Mouse (Mus musculus): ENCODE results near the gene Pkp3.

Pkp3 gene

DNA sequence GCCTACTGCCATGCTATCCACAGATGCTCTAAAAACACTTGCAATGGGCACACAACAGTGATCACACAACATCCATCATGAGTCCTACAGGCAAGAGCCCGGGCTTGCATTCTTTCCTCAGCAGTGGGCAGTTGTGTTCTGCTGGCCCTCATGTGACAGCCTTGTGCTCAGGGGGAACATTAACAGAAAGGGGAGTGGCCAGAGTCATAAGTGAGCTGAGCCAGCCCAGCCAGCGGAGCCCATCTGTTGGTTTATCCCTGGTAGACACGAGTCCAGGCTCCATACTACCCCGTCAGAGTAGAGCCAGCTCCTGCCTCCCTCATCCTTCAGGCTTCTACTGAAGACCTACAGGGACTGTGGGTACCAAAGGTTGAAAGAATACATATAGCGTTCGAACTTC lies 15.9 kb downstream of the Pkp3 start:
- in situ Hi-C loops (cut with MboI): loop anchor here (5.0 kb wide), 1 partner anchor 83 kb away; no protein-coding TSS in a partner anchor

DNA sequence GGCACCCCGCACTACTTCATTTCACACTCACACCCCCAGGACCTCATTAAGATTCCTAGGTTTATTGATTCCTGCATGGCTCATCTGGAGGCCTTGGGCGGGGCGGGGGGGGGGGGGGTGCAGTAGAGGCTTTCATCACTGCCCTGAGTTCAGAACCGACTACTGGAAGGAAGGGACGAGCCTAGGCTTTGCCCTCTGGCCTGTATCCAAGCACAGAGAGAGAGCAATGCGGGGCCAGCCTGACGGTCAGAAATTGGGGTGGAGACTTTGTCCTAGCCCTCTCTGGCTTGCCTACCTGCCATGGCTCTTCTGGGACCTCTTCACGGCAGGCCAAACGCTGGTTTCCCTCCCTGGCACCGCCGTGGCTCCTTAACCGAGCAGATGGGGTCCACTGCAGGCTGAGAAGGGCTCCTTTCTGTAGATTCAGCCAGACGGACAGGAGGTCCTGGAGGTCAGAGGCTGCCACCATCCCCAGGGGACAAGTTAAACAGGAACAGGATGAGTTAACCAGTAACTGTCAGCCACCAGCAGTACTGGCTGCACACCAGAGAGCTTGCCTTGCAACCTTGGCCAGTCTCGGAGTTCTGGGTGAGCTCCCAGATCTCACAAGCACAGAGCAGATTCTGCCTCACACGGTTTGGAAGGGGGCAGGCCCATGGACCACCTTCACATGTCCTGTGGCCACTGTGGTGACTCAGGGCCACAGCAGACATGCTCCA lies 16.6 kb downstream of the Pkp3 start:
- in situ Hi-C loops (cut with MboI): loop anchor here (5.0 kb wide), 1 partner anchor 83 kb away; no protein-coding TSS in a partner anchor

DNA sequence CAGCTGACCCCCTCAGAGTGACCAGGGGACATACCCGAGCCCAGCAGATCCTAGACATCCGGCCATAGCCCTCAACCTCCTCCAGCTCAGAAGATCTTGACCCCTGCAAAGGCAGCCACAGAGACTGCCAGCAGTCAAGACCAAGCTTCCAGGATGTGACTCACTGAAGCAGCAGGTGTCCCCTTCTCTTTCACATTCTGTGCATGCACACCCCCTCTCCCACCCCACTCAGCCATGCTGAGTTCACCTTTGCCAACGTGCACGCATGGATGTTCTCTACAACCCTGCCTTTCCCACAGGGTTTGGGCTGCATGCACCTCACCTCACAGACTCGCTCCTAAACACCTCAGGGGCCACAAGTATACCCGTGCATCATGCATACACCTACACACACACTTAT lies 18.0 kb downstream of the Pkp3 start:
- in situ Hi-C loops (cut with MboI): no loop called here

DNA sequence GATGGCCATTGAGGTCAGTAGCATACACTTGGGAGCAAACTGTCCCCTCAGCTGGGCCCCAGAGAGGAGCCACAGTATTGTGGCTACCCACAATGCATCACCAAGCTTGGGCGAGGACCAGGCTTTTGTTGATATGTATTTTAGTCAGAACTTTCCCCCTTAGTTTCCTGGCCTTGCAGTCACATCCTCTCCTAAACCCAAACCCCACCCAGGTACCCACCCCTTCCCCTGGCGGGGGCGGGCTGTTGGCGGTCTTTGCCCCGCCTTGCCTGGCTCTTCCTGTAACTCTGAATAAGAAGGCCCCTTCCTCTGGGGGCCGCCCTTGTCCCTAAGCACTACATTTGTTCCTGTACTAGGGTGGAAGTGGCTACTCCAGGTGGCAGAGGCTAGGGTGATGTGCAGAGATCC lies 18.6 kb downstream of the Pkp3 start:
- in situ Hi-C loops (cut with MboI): no loop called here

DNA sequence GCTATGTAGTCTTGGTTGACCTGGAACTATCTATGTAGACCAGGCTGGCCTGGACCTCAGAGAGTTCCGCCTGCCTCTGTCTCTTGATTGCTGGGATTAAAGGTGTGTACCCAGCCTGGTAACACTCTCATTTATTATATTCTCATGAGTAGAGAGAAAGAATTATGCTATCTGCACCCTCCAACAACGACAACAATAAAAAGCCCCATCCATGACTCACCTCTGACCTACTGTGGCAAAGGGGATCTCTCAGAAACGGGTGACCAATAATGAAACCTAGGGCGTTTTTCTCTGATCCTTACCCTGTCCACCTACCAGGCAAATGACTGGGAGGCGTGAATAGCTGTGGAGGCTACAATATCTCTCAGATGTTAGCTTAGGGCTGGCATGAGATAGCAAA lies 19.2 kb downstream of the Pkp3 start:
- in situ Hi-C loops (cut with MboI): no loop called here

- in situ Hi-C loops (cut with MboI): no loop called here
Measured at GRCm38 (mm10) chr7:141099911-141100691, 22.1 kb downstream of the Pkp3 start, which contains the start of gene Sigirr. Gene Sigirr, minus strand, starts transcription at chr7:141100572.

DNA sequence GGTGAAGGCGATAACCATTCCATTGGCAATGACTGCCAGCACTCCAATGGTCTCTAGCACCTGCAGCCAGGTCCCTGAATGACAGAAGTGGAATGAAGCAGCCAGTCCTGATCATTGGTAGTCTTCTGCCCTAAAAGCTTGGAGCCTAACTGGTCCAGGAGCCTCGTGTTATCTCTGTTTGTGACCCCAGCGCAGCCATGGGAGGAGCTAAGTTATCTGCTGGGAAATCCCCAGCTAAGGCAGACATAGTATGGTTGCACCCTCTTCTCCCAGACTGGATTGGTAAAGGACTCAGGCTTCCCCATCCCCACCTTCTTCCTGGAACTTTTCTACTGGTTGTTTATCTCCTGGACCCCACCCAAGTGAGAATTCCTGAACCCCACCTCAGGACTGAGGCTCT lies 25.1 kb downstream of the Pkp3 start:
- in situ Hi-C loops (cut with MboI): no loop called here

DNA sequence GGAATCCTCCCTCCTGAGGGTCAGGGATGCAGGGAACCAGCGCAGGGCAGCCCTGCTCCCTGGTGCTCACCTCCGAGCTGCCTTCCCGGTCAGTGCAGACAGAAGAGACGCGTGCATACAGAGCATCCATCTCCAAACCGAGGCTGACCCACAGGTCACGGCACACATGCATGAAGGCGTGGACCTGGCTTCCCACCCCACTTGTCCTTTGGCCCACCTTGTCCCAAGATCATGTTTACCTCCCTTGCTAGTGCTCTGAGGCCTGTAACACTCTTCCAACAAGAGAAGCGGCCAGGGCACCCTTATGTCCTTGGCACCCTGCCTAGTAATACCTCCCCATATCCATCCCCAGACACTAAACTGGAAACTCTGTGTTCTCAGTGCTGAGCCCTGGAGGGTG lies 37.9 kb downstream of the Pkp3 start:
- in situ Hi-C loops (cut with MboI): no loop called here

DNA sequence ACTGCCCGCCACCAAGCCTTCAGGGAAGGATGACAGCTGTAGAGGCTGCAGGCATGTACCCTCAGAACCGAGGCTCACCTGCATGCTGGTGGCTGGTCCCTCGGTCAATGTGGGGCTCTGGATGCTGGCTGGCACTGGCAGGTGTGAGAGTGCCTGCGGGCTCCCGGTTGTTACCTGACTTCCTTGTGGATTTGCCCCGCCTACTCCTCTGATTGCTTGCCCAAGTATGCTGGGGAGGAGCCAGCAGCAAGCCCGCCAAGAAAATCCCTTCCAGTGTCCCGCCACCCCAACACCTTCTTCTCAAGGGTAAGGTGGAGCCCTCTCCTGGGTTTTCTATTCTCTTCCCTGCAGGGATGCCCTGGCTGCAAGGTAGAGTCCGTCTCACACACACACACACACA lies 39.6 kb downstream of the Pkp3 start, which contains the start of gene Ano9:
Gene Ano9 (minus strand): TSS at position 171 of the 400 bp plus-strand sequence.
- in situ Hi-C loops (cut with MboI): no loop called here

DNA sequence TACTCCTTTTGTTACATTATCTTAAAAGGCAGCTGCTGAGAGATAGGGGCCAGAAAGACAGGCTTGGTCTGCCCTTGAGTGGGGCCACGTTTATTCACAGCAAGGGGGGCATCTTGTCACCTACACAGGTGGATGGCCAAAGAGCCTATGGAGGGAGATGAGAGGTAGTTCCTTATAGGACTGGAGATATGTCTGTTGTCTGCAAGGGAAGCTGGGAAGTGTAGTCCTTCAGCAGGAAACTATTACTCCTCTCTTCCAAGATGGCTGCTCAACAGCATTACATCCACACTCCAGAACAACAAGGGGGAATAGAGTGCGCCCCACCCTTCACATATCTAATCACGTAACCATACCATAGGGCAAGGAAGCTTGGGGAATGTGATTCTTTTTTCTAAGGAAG lies 41.5 kb downstream of the Pkp3 start:
- in situ Hi-C loops (cut with MboI): no loop called here

GRCm38 (mm10) chr7:141120605-141121004 lies 42.6 kb downstream of the Pkp3 start:
- in situ Hi-C loops (cut with MboI): no loop called here

GRCm38 (mm10) chr7:141121051-141121531 lies 43.1 kb downstream of the Pkp3 start:
- in situ Hi-C loops (cut with MboI): no loop called here

DNA sequence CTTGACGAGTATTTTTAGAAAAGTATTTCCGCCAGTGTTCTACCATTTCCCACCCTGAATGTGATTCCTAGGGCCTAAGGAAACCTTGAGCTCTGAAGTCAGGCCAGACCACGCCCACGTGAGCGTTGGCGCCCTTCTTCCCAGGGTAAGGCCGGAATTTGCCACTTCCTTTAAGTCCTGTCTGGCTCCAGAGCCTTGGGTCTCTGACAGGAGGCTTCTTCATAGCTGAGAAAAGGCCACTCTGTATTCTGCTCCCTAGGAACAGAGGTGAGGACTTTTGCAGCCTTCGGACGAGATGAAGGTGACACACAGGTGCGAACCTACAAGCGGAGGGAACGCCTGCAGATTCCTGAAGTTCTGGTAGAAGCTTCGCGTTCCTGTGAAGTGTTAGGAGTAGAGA lies 44.2 kb downstream of the Pkp3 start, which contains the start of gene Ptdss2:
Gene Ptdss2 (plus strand): TSS at position 138 of the 400 bp plus-strand sequence.
- in situ Hi-C loops (cut with MboI): no loop called here

DNA sequence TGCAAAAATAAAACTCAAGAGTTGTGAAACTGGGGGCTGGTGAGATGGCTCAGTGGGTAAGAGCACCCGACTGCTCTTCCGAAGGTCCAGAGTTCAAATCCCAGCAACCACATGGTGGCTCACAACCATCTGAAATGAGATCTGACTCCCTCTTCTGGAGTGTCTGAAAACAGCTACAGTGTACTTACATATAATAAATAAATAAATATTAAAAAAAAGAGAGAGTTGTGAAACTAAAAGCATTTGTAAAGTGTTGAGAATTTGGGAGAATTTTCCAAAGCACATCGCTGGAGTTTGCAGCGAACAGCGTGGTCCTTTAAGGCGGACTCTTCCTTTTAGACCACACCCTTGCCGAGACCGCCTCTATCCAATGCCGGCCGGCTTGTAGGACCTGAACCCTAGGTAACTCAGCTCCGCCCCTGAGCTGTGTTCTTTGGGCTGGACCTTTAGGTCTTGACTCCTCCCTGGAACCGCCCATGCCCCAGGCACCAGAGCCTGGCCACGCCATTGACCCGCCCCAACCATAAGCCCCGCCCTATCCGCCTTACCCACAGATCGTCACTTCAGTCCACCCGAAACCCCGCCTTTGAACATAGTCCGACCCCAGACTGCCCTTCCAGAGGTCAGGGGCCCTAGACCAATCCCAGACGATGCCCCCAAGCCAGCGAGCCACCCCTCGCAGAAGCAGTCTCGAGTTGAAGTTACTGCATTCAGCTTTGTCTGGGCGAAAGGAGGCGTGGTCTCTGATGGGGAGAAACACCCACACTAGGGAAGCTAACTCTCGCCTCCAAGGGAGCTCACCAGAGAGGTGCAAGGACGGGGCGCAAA lies 44.9 kb downstream of the Pkp3 start:
- in situ Hi-C loops (cut with MboI): no loop called here

GRCm38 (mm10) chr7:141123517-141123856 lies 45.5 kb downstream of the Pkp3 start:
- in situ Hi-C loops (cut with MboI): no loop called here

- in situ Hi-C loops (cut with MboI): no loop called here
Measured at GRCm38 (mm10) chr7:141131024-141131820, 53.2 kb downstream of the Pkp3 start.

DNA sequence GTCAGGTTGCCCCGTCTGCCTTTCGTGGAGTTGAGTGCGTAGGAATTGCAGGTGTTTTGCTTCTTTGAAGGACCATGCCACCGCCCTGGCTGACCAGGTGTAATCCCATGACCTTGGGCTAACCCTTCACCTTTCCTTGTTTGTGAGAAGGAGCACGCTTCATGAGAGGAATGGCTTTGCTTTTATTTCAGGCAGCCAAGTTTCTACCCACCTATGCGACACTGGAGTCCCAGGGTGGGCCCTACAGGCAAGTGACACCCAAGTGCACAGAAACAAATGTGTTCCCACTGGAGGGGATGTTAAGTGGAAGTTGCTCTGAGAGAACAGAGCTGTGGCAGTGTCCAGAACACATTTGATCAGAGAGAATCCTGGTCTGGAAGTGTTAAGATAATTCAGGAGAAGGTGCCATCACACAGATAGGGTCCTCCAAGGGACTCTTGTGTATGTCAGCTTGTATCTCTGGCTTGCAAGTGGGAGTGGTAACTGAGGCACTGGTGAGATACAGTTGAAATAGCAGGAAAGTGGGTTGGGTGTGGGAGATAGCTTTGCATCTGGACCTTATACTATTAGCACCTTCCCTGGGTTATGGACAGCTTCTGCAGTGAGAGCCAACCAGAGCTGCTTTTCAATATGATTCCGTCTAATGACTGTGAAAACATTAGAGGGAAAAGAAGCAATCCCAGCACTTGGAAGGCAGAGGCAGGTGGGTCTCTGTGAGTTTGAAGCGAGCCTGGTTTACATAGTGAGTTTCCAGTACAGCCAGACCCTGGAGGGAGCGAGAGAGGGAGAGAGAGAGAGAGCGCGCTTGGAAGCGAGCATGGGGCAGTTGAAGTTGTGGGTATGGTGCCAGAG lies 54.1 kb downstream of the Pkp3 start:
- in situ Hi-C loops (cut with MboI): no loop called here

Measured in mature B cell (primary cell).